Mouse (Mus musculus): ENCODE data around the gene Gm20388. TPM values are rescaled to one million over a fixed set of nuclear protein-coding genes. Genes with fewer than 3 reads are reported as not detected.

The Gm20388 gene
- total RNA-seq, 1 experiment, result 27.0 TPM

- no peak overlapping the region for H3K4me3 ChIP-seq (ENCODE audit: insufficient read depth in 1 of 2, low read depth in 1 of 2, low read length in 2 of 2, poor library complexity in 1 of 2, severe bottlenecking in 1 of 2)
- H3K9me3 ChIP-seq (ENCODE audit: control insufficient read depth, insufficient read depth, low read depth, low read length), result no peaks in the 10 kb centered on the region
- no peak for DNase-seq (ENCODE audit: low read depth, low spot score)
- no peak overlapping the region for H3K27ac ChIP-seq (ENCODE audit: insufficient read depth, low read depth, low read length, poor library complexity, severe bottlenecking)
- no peak overlapping the region for H3K9ac ChIP-seq (ENCODE audit: insufficient read depth, low read depth, low read length, poor library complexity, severe bottlenecking)
- TF ChIP-seq CHD2 (IDR thresholded peaks at IDR 0.05; ENCODE audit: low read depth, low read length), result no peak
- TF ChIP-seq ZNF384 (IDR thresholded peaks at IDR 0.05; ENCODE audit: low read depth, low read length), result no peak
- no peak for TF ChIP-seq MAFK (IDR thresholded peaks at IDR 0.05; ENCODE audit: insufficient read depth, low read depth, low read length)
- TF ChIP-seq HCFC1 (IDR thresholded peaks at IDR 0.05; ENCODE audit: borderline replicate concordance, insufficient read depth, low read length), result no peak
- no peak for TF ChIP-seq ZC3H11A (IDR thresholded peaks at IDR 0.05; ENCODE audit: borderline replicate concordance, low read depth, low read length)
- in situ Hi-C loops (cut with MboI; ENCODE audit: low sequenced_read_pairs in 2 of 2, unreplicated experiment in 2 of 2), result no loop called here
- no peaks in the 10 kb centered on the region for H3K4me1 ChIP-seq (ENCODE audit: control insufficient read depth in 2 of 2, insufficient read depth in 2 of 2, low read length in 2 of 2, poor library complexity in 1 of 2)
- H3K36me3 ChIP-seq (ENCODE audit: control insufficient read depth, insufficient read depth, low read length, poor library complexity, severe bottlenecking), result no peaks in the 10 kb centered on the region
Observed at GRCm38 (mm10) chr8:120947240-120947639, 1036.6 kb downstream of the Gm20388 start.

DNA sequence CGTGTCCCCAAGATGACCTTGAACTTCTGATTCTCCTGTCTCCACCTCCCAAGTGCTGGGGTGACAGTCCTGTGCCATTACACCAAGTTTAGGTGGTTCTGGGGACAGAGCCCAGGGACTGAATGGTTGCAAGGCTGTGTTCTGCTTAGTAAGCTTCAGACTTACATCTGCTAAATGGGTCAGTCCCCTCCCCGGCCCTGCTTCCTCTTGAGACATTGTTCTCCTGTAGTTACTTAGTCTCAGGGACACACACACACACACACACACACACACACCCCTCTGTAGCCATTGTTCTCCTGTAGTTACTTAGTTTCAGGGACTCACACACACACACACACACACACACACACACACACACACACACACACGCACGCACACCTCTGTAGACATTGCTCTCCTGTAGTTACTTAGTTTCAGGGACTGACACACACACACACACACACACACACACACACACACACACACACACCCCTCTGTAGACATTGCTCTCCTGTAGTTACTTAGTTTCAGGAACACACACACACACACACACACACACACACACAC lies 1037.5 kb downstream of the Gm20388 start:
- no peak overlapping the region for H3K4me3 ChIP-seq (ENCODE audit: insufficient read depth in 1 of 2, low read depth in 1 of 2, low read length in 2 of 2, poor library complexity in 1 of 2, severe bottlenecking in 1 of 2)
- H3K27ac ChIP-seq (ENCODE audit: insufficient read depth, low read depth, low read length, poor library complexity, severe bottlenecking), result no peak overlapping the region
- no peak for DNase-seq (ENCODE audit: low read depth, low spot score)
- H3K4me1 ChIP-seq (ENCODE audit: control insufficient read depth in 2 of 2, insufficient read depth in 2 of 2, low read length in 2 of 2, poor library complexity in 1 of 2), result no peaks in the 10 kb centered on the region
- TF ChIP-seq MAFK (IDR thresholded peaks at IDR 0.05; ENCODE audit: insufficient read depth, low read depth, low read length), result no peak
- TF ChIP-seq CHD2 (IDR thresholded peaks at IDR 0.05; ENCODE audit: low read depth, low read length), result no peak
- in situ Hi-C loops (cut with MboI; ENCODE audit: low sequenced_read_pairs in 2 of 2, unreplicated experiment in 2 of 2), result no loop called here
- H3K9ac ChIP-seq (ENCODE audit: insufficient read depth, low read depth, low read length, poor library complexity, severe bottlenecking), result no peak overlapping the region
- H3K36me3 ChIP-seq (ENCODE audit: control insufficient read depth, insufficient read depth, low read length, poor library complexity, severe bottlenecking), result no peaks in the 10 kb centered on the region
- H3K9me3 ChIP-seq (ENCODE audit: control insufficient read depth, insufficient read depth, low read depth, low read length), result no peaks in the 10 kb centered on the region

GRCm38 (mm10) chr8:120948620-120949491 lies 1038.2 kb downstream of the Gm20388 start:
- no peak for DNase-seq (ENCODE audit: low read depth, low spot score)
- H3K9me3 ChIP-seq (ENCODE audit: control insufficient read depth, insufficient read depth, low read depth, low read length), result no peaks in the 10 kb centered on the region
- in situ Hi-C loops (cut with MboI; ENCODE audit: low sequenced_read_pairs in 2 of 2, unreplicated experiment in 2 of 2), result no loop called here
- no peaks in the 10 kb centered on the region for H3K36me3 ChIP-seq (ENCODE audit: control insufficient read depth, insufficient read depth, low read length, poor library complexity, severe bottlenecking)
- peak; percentile 79 for TF ChIP-seq ZNF384 (IDR thresholded peaks at IDR 0.05; ENCODE audit: low read depth, low read length)
- no peak for TF ChIP-seq CHD2 (IDR thresholded peaks at IDR 0.05; ENCODE audit: low read depth, low read length)
- TF ChIP-seq MAFK (IDR thresholded peaks at IDR 0.05; ENCODE audit: insufficient read depth, low read depth, low read length), result no peak
- TF ChIP-seq ZC3H11A (IDR thresholded peaks at IDR 0.05; ENCODE audit: borderline replicate concordance, low read depth, low read length), result no peak
- no peak for TF ChIP-seq HCFC1 (IDR thresholded peaks at IDR 0.05; ENCODE audit: borderline replicate concordance, insufficient read depth, low read length)
- H3K27ac ChIP-seq (ENCODE audit: insufficient read depth, low read depth, low read length, poor library complexity, severe bottlenecking), result no peak overlapping the region
- no peak overlapping the region for H3K4me3 ChIP-seq (ENCODE audit: insufficient read depth in 1 of 2, low read depth in 1 of 2, low read length in 2 of 2, poor library complexity in 1 of 2, severe bottlenecking in 1 of 2)
- no peaks in the 10 kb centered on the region for H3K4me1 ChIP-seq (ENCODE audit: control insufficient read depth in 2 of 2, insufficient read depth in 2 of 2, low read length in 2 of 2, poor library complexity in 1 of 2)
- no peak overlapping the region for H3K9ac ChIP-seq (ENCODE audit: insufficient read depth, low read depth, low read length, poor library complexity, severe bottlenecking)

- no peaks in the 10 kb centered on the region for H3K9me3 ChIP-seq (ENCODE audit: control insufficient read depth, insufficient read depth, low read depth, low read length)
- in situ Hi-C loops (cut with MboI; ENCODE audit: low sequenced_read_pairs in 2 of 2, unreplicated experiment in 2 of 2), result no loop called here
- TF ChIP-seq HCFC1 (IDR thresholded peaks at IDR 0.05; ENCODE audit: borderline replicate concordance, insufficient read depth, low read length), result no peak
- TF ChIP-seq ZNF384 (IDR thresholded peaks at IDR 0.05; ENCODE audit: low read depth, low read length), result no peak
- no peak for TF ChIP-seq MAFK (IDR thresholded peaks at IDR 0.05; ENCODE audit: insufficient read depth, low read depth, low read length)
- no peak for TF ChIP-seq ZC3H11A (IDR thresholded peaks at IDR 0.05; ENCODE audit: borderline replicate concordance, low read depth, low read length)
- TF ChIP-seq CHD2 (IDR thresholded peaks at IDR 0.05; ENCODE audit: low read depth, low read length), result no peak
- H3K9ac ChIP-seq (ENCODE audit: insufficient read depth, low read depth, low read length, poor library complexity, severe bottlenecking), result no peak overlapping the region
- DNase-seq (ENCODE audit: low read depth, low spot score), result no peak
- no peaks in the 10 kb centered on the region for H3K36me3 ChIP-seq (ENCODE audit: control insufficient read depth, insufficient read depth, low read length, poor library complexity, severe bottlenecking)
- no peaks in the 10 kb centered on the region for H3K4me1 ChIP-seq (ENCODE audit: control insufficient read depth in 2 of 2, insufficient read depth in 2 of 2, low read length in 2 of 2, poor library complexity in 1 of 2)
- no peak overlapping the region for H3K4me3 ChIP-seq (ENCODE audit: insufficient read depth in 1 of 2, low read depth in 1 of 2, low read length in 2 of 2, poor library complexity in 1 of 2, severe bottlenecking in 1 of 2)
- H3K27ac ChIP-seq (ENCODE audit: insufficient read depth, low read depth, low read length, poor library complexity, severe bottlenecking), result no peak overlapping the region
Observed at GRCm38 (mm10) chr8:120950674-120951218, 1040.1 kb downstream of the Gm20388 start.
